Mouse (Mus musculus) 3T3-L1 (cell line): ENCODE results near the gene Klra3.
"Not testable (repeated sequence)": the region's sequence is repeated elsewhere in the genome, so short reads cannot be mapped to it uniquely, and the experiment has no call there.

Source experiments
- DNase-seq: peaks from one replicate; pipeline ENCODE4 v3.0.0-alpha.2; 2015; ENCODE audit warnings: low read depth, low spot score

The Klra3 gene

GRCm38 (mm10) chr6:130337411-130337810 lies at the start of gene Klra3:
Klra3 (minus strand) TSS chr6:130337574.
- no peak for DNase-seq

- DNase-seq = no peak
These were observed 49.4 kb upstream of the Klra3 start, which contains the start of gene Klra1 for GRCm38 (mm10) chr6:130386750-130387149. Klra1 (minus strand) TSS chr6:130386874.

GRCm38 (mm10) chr6:130385803-130386202 lies 48.4 kb upstream of the Klra3 start:
- no peak for DNase-seq

- DNase-seq = no peak
These were observed 45.0 kb upstream of the Klra3 start for GRCm38 (mm10) chr6:130382375-130382774.

GRCm38 (mm10) chr6:130345381-130345780 lies 8.0 kb upstream of the Klra3 start:
- not testable (repeated sequence) for DNase-seq

- not testable (repeated sequence) for DNase-seq
These were observed 4.6 kb upstream of the Klra3 start for GRCm38 (mm10) chr6:130341973-130342372.

GRCm38 (mm10) chr6:130287984-130288649 lies 49.3 kb downstream of the Klra3 start:
- DNase-seq = no peak

- DNase-seq = not testable (repeated sequence)
These were observed 55.5 kb downstream of the Klra3 start, which contains the start of gene Klra10 for GRCm38 (mm10) chr6:130281828-130282227. Klra10 (minus strand) TSS chr6:130281928.
